Mouse (Mus musculus) telencephalon, adult 2 months (tissue): ENCODE results near the gene Slc35g3.
A peak's percentile ranks its signal among the peaks of the same experiment; 100 is the strongest.

ENCODE experiments used
- DNase-seq: peaks from one replicate; pipeline ENCODE4 v3.0.0-alpha.2; 2011; ENCODE audit warnings: low read depth, low spot score

Gene Slc35g3

DNA sequence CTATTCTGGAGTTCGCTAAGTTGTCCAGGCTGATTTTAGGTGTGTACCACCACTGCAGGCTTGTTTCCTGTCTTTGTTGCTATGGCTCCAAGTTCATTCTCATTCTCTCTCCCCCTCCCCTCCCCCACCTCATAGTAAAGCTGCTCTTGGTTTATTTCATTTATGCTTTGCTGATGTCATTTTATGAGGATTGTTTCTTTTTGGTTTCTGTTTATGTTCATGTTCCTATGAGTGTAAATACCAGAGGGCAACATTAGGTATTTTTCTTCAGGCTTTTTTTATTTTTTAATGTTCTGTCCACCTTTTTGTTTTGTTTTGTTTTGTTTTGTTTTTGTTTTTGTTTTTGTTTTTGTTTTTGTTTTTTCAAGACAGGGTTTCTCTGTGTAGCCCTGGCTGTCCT lies at the start of gene Slc35g3:
Gene Slc35g3, minus strand, starts transcription at position 101 of the 400 bp plus-strand sequence.
- DNase-seq, result no peak

DNA sequence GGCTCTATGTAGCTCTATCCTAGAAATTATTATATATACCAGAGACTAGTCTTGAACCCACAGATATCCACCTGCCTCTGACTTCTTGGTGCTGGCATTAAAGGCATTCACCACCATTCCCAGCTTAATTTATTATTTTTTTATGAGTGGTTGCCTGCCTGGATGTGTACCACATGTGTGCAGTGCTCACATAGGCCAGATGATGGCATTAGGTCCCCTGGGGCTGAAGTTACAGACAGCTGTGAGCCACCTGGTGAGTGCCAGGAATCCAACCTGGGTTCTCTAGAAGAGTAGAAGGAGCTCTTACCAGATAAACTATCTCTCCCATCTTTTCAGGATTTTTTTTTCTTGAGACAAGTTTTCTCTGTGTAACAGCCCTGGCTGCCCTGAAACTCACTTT lies 48.5 kb upstream of the Slc35g3 start:
- DNase-seq, result no peak

DNA sequence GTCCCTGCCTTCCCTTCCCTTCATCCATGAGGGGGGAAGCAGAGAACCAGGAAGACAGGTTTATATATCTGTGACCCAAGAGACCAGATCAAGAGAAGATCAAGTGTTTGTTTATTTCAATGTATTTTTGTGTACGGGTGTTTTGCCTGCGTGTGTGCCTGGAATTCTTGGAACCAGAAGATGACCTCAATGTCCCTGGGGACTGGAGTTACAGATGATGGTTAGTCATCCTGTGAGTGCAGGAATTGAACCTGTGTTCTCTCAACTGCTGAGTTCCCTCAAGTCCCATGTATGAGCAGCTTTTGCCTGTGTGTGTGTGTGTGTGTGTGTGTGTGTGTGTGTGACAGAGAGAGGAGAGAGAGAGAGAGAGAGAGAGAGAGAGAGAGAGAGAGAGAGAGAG lies 45.9 kb upstream of the Slc35g3 start:
- no peak for DNase-seq

DNA sequence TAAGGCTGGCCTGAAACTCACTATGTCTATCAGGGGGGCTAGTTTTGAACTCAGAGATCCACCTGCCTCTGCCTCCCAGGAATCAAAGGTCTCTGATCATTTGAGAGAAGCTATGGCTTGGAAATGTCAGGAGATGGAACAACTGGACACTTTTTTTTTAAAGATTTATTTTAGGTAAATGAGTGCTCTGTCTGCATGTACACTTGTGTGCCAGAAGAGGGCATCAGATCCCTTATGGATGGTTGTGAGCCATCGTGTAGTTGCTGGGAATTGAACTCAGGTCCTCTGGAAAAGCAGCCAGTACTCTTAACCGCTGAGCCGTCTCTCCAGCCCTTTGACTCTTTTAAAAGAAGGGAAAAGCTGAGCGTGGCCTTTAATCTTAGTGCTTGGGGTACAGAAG lies 44.6 kb upstream of the Slc35g3 start:
- no peak for DNase-seq

DNA sequence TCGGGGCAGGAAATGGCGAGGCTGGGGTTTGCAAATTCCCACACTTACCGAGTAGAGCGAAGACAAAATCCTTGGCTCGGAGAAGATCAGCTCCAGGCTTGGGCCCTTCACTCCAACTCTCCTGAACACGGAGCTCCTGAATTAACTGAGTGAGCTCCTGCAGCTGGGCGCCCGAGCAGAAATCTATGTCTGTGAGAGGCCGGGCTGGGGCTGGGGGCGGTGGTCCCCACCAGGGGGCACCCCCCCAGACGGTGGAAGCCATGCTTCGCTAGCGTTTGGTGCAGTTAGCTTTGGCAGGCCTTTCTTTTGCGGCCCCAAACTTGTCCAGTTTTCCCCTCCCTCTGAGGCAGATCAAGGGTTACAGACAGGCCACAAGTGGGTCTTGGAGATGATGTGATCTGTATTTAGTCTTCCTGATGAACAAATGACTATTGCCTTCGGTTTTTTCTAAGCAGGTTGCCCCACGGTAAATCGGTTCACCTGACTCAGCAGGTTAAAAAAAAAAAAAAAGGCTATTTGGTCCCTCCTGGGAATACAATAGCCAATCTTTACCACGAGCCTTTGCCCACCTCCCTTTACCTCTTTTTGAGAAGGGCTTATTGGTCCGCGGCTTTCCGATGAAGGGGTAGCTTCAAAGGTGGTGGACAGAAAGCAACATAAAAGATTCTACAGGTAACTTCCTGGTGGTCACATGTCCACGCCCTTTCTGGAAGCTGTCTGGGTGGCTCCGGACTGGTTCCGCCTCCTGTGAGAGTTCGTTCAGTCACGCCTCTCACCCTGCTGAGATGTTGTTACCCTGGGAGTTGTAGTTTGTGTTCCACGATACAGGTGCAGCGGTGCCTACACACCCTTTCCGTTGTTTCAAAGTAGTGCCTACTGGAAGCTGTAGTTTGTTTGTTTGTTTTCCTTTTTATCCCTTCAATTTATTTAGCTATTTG lies 43.5 kb upstream of the Slc35g3 start, which contains the start of gene Tmem102:
Gene Tmem102, minus strand, starts transcription at position 653 of the 938 bp plus-strand sequence.
- DNase-seq, result no peak

DNA sequence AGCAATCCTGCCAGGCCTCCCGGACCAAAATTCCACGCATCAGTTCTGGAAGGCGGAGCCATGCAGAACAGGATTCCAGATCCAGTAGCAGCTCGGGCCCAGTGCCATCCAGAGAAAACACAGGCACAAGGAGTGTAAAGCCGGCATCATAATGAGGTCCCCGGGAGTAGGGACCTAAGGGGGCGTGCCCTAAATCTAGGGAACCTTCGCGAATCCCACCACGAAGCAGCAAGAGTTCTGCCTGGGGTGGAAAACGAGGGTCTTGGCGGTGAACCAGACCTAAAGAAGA lies 42.8 kb upstream of the Slc35g3 start:
- no peak for DNase-seq

DNA sequence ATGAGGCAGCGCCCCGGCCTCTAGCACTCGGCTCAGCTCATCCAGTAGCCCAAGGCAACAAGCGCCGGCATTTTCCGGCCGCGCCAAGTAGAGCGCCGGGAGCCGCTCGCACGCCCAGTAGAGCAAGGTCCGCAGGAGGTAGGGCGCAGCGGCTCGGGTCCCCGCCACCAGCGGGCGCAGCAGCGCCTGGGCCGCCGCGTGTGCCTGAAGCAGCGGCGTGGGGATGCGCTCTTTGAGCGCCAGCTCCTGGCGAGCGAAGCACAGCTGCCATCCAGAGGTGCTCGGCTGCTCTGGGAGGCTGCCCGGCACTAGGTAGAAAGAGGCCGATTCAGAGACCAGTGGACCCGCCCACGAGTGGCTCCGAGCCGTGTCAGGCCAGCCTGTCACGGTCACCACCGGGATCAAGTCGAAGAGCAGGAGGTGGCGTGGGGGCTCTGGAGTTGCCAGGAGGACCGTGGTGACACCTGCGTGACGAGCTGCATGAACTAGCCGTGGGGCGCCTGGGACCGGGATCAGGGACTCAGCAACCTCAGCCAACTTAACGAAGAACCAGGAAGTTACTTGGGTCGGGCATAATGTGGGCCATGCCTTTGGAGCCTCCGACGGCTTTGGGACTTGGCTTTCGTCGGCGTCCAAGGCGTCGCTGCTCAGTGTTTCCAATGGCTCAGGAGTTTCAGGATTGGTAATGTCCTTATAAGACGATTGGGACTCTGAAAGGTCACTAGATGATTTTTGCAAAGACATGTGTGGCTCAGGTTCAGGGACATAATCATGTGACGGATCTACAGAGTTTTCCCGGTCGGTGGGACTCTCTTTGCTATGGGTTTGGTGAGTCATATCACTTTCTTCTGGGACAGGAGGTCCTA lies 42.3 kb upstream of the Slc35g3 start:
- DNase-seq, result no peak

DNA sequence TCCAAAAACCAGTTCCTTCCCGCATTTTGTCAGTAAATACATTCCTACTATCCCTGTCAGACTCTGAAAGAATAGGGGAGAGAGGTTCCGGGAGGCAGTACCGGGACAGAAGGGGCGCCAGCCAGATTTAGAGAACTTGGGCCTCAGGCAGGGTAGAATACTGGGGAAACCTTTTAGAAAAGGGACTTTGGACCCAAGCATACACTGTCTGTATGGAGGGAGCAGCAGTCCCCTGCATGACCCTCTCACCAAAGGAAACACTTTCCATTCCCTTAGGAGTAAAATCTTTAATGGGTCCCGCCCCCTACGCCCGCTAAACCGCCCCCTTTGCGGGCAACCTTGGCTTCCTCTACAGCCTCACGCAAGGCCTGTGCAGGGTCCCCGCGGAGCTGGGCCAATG lies 41.6 kb upstream of the Slc35g3 start:
- no peak for DNase-seq

DNA sequence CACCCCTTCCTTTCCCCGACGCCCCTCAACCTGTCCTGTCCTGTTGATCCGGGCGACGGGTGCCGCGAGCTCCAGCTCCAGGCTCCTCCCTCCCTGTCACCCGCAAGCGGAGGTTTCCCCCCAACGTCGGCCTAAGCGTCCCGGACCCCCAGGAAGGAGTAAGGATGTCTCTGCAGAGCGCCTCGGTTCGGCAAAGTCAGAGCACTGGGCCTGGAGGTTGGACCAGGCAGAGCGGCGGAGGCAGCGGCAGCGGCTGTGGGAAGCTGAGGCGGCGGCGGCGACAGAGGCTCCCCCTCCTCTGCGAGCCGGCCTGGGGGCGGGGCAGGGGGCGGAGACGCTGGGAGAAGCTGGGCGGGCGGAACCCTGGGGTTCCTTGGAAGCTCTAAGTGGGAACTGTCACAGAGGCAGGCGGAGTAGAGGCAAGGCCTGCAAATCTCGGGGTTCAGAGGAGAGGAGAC lies 40.9 kb upstream of the Slc35g3 start:
- DNase-seq, result peak; percentile 61

DNA sequence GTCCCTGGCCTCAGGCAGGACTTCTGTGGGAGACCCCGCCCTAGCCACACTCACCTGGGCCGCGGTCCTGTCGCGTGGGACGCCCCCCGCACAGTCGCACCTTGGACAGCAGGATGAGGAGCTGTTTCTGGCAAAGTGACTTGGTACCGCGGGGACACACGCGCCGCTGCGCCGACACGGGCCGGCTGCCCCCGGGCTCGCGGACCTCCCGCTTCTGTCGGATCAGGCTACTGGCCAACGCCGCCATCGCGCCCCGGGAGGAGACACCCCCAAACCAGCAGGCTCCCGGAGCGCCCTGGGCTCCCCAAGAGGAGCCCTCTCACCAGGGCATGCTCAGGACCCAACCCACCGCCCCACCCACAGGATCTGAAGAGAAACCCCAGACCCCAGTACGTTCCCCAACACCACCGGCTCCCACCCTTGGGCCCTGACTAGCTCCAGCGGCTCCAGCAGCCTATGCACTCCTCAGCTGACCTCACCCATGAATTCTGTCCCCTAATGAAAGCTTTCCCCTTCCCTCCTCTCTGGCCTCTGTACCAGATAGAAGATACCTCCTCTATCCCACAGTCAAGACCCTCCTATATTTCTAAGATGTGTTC lies 39.7 kb upstream of the Slc35g3 start, which contains the start of gene Fgf11:
Gene Fgf11, minus strand, starts transcription at position 479 of the 599 bp plus-strand sequence.
- DNase-seq, result no peak

DNA sequence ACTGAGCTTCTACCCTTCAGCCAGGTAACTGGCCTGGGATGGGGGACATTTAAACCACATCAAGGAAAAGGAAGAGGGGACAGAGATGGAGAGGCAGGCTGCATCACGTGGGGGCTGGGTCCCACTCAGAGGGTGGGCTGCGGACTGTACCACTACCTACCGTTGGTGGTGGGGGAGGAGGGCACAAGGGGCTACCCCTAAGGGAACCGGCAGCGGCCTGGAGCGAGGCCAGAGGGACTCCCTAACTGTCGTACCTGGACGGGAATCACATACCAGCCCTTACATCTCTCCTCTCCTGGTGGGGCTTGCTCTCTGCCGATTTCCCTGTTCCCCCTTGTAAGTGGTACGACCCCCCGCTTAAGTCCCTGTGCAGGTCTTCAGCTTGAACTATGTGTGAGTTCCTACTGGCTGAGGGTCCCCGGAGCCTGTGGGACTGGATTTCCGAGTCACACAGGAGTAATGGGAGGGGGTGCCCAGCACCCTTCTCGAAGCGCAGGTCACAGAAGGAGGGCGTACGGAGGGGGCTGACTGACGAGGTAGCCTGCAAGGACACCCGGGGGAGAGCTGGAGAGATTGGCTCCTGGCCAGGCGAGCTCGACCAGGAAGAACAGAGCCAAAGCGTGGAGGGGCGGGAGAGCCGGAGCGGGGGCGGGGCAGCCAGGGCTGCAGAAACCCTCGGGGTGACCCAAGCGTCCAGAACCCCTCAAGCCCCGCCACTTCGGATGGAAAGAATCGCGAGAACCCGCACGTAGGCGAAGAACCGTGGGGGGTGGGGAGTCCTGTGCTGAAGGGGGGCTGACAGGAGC lies 38.8 kb upstream of the Slc35g3 start:
- DNase-seq, result no peak

DNA sequence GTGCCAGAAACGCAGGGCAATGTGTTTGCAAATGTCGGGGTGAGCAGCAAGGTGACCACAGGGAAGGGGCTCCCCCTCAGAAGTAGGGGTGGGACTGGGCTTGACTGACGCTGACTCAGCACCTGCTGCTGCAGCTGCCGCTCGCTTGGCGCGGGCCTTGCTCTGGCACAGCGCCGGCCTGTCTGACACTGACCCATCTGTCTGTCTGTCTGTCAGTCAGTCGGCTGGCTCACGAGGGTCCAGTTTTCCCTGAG lies 38.3 kb upstream of the Slc35g3 start:
- DNase-seq, result no peak

DNA sequence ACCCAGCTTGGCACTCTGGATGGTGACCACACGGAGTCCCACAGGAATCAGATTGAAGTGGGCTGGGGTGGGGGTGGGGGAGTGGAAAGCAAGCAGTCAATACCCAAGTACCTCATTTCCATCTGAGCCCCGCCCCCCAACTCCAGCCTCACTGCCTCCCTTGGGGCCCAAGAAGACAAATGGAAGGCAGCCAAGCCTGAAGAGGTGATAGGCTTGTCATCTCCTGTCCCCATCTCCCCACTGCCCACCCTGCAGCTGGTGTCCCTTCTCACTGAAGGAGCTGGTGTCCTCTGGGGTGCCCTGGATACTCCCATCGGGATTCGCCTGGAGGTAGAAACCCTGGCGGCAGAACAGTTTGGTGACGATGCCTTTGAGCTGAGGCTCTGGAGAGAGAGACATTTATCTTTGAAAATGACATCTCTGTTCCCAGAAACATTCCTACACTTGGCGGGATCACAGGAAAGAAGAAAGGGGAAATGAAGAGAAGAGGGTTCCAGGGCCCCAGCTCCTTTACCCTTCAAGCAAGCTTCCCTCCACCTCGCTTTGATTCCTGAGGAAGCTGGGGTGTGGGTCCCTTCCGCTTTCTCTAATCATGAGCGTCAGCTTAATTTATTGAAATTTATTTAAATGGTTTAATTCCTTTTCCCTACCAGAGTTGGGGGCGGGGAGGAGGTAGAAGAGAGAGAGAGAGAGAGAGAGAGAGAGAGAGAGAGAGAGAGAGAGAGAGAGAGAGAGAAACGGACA lies 37.8 kb upstream of the Slc35g3 start:
- DNase-seq, result no peak

DNA sequence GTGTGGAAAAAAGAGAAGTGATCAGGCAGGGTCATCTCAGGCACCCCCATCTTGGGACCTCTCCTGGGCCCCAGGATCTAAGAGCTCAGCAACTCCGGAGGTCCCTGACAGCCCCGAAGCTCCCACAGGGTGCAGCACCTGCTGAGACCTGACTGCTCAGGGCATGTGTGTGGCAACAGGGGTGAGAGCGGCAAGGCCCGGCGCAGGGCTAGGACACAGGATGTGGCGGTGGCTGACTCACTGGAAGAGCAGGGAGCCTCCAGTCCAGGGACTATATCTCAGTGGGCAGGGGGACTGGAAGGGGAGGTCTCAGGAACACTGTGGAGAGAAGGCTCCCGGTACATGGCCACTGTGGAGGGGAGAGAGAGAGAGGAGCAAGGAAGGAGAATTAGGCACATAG lies 36.2 kb upstream of the Slc35g3 start:
- DNase-seq, result no peak

DNA sequence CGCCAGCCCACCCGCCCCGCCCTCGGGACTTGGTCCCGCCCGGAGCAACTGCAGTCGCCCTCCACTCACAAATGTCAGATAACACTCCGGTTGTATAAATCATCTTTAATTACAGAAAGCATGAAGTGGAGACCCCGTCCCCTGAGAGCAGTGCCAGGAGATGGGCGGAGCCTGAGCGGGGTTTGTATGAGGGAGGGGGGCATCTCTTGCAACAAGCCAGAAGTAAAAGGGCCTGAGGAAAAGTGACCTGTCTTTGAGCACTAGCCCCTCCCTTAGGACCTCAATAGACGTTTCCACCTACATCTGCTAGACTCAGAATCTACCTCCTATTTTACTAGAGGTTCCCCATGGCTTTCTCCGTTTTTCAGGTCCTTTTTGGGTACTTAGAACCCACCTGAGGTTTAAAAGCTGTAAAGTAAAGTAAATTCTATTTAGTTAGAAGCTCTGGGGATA lies 34.2 kb upstream of the Slc35g3 start:
- no peak for DNase-seq

DNA sequence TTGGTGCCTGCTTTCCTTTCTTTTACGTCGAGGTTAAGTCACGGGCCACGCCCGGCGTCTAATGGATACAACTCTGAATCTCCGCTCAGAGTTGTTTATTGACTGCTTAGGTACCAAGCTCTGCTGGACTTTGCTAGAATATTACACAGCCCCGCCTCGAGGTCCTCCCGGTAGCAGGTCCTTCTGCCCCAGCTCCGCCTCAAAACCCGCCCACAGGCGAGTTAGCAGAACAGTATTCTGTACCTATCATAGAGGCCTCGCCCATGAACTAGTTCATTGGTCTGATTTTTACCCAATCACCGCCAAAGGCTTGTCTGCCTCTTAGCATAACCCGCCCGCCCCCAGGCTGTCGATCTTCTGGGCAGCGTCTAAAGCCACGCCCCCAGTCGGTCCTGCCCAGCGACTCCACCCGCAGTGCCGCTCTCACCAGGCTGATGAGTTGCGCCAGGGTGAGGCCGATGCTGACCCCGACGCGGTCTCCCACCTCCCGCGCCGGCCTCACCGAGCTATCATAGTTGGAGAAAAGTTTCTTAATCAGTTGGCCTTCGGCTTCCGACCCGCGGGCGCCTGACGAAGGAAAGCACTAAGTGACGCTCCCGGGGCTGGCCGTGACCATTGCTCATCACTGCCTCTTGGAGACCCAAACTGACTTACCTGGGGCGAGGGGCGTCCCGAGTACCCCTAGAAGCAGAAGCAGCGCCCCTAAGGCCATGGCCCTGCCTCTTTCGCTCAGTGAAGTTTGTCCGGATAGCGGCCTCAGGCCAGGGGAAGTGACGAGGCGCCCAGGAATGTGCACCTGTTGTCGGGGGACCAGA lies 33.6 kb upstream of the Slc35g3 start, which contains the start of gene Chrnb1:
Gene Chrnb1, minus strand, starts transcription at position 776 of the 815 bp plus-strand sequence.
- peak; percentile 94 for DNase-seq

DNA sequence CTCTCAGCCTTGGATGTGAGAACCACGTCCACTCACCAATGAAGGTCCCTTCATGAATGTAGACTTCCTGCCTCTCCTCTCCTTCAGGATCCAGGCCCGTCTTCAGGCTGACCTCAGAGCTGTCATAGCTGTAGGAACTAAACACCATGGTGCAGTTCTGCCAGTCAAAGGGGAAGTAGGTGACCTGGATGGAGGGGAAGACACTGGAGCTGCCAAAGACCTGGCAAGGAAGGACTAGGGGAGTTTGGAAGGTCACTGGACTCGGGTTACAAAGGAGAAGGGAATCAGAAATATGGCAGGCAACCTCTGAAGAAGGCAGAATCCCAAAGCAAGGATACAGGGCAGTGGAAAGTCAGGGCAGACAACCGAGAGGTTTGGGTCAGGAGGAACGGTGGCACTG lies 31.7 kb upstream of the Slc35g3 start:
- no peak for DNase-seq

DNA sequence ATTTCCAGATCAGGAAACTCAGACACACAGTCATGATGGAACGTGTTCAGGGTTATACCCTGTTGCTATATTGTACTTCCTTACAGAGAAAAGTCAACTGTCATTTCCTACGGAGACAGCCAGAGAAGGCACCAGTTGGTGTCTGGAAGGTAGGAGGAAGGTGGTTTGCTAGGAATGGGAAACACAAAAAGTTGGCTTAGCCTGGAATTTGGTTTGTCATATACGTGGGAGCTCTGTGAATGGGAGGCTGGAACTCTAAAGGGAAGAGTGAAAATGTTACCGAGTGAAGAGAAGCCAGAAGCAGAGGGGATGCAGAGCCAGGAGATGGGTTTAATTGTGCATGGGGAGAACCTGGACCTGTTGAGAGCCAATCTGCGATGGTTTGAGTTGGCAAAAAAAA lies 29.7 kb upstream of the Slc35g3 start:
- DNase-seq, result no peak

DNA sequence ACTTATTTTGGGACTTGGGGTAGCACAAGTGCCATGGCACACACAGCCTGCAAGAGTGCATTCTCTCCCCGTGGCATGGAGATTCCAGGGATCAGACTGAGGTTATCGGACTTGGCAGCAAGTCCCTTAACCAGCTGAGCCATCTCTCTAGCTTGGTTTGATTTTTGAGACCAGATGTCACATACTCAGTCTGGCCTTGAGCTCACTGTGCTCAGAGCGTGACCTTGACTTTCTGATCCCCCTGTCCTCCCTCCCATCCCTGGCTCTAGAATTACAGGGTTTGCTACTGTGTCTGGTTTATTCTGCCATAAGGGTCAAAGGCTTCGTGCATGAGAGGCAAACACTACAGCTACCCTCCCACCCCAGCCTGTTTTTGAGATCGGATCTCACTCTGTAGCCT lies 27.7 kb upstream of the Slc35g3 start:
- no peak for DNase-seq

DNA sequence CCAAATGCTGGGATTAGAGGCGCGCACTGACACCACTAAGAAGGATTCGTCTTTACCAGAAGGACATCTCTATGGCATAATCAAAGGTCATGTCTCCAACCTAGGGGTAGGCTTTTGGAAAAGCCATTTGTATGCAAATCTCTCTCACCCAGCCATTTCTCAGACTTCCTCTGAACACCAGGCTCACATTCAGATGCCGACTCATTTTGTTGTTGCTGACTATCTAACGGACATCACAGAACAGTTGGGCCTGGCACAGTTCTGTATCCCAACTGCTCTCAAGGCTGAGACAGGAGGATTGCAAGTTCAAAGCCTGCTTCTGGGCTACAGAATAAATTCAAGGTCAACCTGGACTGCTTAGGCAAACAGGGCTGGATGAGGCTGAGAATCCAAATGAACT lies 25.5 kb upstream of the Slc35g3 start:
- DNase-seq, result no peak
